Mouse (Mus musculus) cerebellum, adult (tissue): ENCODE results near the gene Txndc11.
"Not testable (repeated sequence)": the region's sequence is repeated elsewhere in the genome, so short reads cannot be mapped to it uniquely, and the experiment has no call there.

Experiments
- ATAC-seq: cut with Nextera tagmentation; 2 replicates; pipeline ENCODE4 v1.9.2; 2017; ENCODE audit warnings: mild to moderate bottlenecking, moderate library complexity, mixed read lengths; ENCODE audit not compliant: insufficient number of reproducible peaks, low FRiP score, low TSS enrichment

Txndc11 gene

GRCm38 (mm10) chr16:11134348-11135344, at the start of gene Txndc11:
Gene Txndc11 (minus strand): TSS chr16:11134650.
- ATAC-seq = peak; percentile 96

DNA sequence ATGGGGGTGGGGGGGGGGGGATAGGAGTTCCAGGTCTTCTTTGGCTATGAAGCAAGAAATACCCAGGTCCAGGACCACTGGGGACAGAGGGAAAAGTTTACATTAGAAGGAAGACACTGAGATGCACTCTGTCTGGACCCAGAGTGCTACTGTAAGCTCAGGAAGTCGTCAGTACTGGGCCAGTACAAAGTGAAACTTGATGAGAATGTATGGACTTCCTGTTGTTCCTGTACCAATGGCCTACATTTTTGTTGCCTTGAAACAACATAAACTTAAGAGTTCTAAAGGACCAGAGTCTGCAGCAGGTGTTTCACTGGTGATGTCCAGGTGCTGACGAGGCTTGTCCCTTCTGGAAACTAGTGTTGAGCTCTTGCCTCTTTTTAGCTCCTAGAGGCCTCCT, 43.0 kb upstream of the Txndc11 start:
- ATAC-seq = no peak

- no peak for ATAC-seq
Measured at GRCm38 (mm10) chr16:11176884-11177244, 42.4 kb upstream of the Txndc11 start.

DNA sequence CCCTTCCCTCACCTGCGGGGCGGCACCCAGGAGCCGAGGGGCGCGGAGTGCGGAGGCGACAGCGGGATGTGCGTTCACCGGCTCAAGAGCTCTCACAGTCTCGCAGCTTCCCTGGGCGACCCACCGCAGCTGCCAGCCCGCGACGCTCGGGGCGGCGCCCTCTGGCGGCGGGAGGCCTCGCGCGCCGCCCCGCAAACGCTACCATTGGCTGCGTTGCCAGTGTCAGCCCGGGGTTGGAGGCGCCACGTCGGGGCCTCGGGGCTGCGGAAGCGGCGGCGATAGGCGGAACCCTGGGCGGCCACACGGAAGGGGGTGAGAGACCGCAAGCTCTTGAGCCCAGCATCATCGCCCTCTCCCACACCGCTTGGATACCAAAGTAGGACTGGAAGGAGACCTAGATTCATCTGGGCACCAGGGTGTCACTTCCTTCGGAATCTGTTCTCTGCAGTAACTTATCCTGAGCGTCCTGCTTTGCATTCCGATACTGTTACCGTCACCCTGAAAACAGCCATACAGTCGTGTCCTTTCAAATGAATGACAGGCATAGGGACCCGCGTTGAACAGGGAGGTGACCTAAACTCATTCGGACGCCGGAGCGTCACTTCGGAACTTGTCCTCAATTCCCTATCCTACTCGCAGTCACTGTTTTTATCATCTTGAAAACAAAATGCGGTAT, 41.9 kb upstream of the Txndc11 start, which contains the start of gene Zc3h7a:
TSS of gene Zc3h7a (minus strand) at position 186 of the 676 bp plus-strand sequence.
- peak; percentile 96 for ATAC-seq

- ATAC-seq = peak; percentile 34; the same call in 1 of the 2 replicates
Measured at GRCm38 (mm10) chr16:11175489-11176207, 41.2 kb upstream of the Txndc11 start.

DNA sequence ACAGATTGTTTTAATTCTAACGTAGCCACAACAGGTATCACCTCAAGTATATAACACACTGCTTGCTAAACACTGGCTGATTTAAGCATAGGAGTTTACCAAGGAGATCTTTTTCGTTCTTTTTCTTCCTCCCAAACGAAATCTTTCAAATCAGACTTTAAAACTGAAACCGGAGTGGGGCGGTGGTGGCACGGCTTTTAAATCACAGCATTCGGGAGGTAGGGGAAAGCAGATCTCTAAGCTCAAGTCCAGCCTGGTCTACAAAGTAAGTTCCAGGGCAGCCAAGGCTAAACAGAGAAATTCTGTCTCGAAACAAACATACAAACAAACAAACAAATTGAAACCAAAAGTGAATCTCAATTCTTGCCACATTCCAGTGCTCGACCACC, 40.6 kb upstream of the Txndc11 start:
- ATAC-seq = no peak

- no peak for ATAC-seq
Measured at GRCm38 (mm10) chr16:11174671-11175081, 40.2 kb upstream of the Txndc11 start.

DNA sequence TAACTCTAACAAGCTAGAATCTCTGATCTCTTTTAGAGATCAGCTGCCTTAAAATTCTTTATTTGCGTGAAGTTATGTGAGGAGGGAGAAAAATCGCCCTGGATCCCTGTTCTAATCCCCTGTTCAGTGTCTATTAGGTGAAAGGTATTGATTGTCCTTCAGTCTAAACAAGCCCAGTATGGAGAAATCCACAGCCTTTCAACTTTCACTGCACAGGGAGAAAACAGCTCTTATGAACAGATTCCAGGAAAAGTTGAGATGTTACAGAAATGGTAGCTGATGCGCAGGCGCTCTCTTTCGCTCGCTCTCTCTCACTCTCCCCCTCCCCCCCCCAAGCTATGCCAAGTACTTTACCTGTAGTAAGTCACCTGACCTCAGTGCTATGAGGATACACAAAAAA, 37.2 kb upstream of the Txndc11 start:
- ATAC-seq = no peak

DNA sequence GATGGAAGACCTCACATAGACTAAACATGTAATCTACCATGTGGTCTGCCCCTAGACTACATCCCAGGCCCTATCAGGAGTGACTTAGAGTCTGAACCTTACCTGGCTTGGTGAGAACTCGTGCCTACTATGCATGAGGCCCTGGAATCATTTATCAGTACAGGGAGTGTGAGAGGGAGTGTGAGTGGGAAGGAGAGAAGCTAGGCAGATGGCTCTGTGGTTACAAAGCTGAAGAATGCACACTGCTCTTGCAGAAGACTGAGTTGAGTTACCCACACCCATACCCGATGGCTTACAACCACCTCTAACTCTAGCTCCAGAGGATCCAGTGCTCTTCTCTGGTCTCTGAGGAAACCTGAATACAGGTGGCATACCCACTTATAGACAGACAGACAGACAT, 32.0 kb upstream of the Txndc11 start:
- ATAC-seq = no peak

- ATAC-seq = no peak
Measured at GRCm38 (mm10) chr16:11164695-11165255, 30.3 kb upstream of the Txndc11 start.

DNA sequence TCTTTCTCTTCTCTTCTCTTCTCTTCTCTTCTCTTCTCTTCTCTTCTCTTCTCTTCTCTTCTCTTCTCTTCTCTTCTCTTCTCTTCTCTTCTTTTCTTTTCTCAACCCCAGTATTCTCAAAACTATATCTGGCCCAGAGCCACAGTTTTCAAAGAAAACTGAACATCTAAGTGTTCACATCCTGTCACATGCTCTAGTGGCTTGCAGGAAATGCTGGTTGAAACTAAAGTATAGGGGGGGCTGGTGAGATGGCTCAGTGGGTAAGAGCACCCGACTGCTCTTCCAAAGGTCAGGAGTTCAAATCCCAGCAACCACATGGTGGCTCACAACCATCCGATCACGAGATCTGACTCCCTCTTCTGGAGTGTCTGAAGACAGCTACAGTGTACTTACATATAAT, 23.3 kb upstream of the Txndc11 start:
- not testable (repeated sequence) for ATAC-seq

DNA sequence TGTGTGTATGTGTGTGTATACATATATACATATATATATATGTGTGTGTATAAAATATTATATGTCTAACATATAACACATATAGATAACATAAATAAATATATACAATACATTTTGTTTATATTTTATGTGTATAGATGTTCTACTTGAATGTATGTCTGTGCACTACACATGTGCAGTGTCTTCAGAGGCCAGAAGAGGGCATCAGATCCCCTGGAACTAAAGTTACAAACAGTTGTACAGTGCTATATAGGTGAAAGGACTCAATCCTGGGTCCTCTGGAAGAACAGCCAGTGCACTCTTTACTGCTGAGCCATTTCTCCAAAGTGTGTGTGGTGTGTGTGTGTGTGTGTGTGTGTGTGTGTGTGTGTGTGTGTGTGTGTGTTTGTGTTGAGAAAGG, 20.1 kb upstream of the Txndc11 start:
- no peak for ATAC-seq

DNA sequence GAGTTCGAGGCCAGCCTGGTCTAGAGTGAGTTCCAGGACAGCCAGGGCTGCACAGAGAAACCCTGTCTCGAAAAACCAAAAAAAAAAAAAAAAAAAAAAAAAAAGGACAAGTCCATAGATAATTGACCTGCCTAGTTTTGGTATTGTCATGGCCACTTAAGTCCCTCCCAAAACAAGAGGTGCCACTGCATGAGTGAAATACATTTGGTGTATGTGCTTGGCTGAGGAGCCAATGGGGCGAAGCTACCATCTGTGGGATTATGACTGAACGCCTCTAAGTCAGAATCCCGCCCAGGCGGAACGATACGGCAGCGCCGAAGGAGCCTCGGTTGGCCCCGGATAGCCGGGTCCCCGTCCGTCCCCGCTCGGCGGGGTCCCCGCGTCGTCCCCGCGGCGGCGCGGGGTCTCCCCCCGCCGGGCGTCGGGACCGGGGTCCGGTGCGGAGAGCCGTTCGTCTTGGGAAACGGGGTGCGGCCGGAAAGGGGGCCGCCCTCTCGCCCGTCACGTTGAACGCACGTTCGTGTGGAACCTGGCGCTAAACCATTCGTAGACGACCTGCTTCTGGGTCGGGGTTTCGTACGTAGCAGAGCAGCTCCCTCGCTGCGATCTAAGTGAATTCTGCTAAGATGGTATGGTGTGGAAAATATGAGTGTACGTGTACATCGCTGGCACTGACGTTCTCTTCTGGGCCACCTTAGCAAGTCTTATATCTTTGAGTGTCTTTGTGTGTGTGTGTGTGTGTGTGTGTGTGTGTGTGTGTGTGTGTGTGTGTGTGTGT, 9.4 kb upstream of the Txndc11 start:
- not testable (repeated sequence) for ATAC-seq

GRCm38 (mm10) chr16:11133476-11134347, 738 bp downstream of the Txndc11 start:
- ATAC-seq = peak; percentile 33; the same call in 1 of the 2 replicates

- no peak for ATAC-seq
Measured at GRCm38 (mm10) chr16:11132839-11133238, 1.6 kb downstream of the Txndc11 start.

DNA sequence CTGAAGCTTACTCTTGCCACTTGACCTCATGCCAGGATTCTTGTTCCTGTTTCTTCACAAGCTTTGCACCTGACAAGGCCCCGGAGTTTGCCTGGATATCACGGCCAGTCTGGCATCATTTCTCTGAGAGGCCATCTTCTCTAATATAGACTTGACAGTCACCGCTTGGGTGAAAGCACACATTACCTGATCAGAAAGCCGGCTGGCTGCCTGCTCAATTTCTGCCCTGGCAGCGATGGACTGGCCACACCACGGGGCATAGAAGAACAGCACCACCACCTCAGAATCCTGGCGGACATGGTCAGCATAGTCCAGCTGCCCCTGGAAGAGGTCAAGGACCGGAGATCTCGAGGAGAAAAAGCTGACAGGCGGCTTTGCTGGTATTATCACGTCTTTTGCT, 6.1 kb downstream of the Txndc11 start:
- ATAC-seq = peak; percentile 81

GRCm38 (mm10) chr16:11125371-11125770, 9.1 kb downstream of the Txndc11 start:
- ATAC-seq = no peak

- no peak for ATAC-seq
Measured at GRCm38 (mm10) chr16:11124110-11124509, 10.3 kb downstream of the Txndc11 start.

DNA sequence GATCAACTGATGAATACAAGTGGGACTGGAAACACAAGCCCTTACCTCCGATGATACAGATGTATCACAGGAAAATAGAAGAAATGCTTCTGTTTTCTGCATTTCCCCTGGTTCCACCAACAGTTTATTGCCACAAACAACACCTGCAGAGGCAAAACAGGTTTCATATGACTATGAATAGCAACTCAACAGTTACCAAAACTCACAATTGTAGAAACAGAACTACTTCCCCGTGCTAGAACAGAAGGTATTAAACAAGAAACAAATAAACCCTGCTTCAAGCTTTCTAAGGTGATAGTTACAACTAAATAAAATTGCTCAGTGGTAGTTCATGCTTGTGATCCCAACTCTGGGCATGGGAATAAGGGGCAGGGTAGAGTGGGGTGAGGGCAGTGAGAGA, 11.8 kb downstream of the Txndc11 start:
- no peak for ATAC-seq
